Mouse (Mus musculus): Measurements from ENCODE around the gene Scnn1a. TPM values are rescaled to one million over a fixed set of nuclear protein-coding genes. Genes with fewer than 3 reads are reported as not detected.

Scnn1a gene
- polyA plus RNA-seq, 1 experiment from 2014 or later = 18.5 TPM

- Histone ChIP-seq H3K4me3 (ENCODE audit: low read depth, low read length) (no peak overlapping the region), H3K4me2 (replicated peaks; ENCODE audit: low read depth) (no peak overlapping the region), H3K9me3 (ENCODE audit: control insufficient read depth, low read length) (no peaks in the 10 kb centered on the region), H3K36me3 (ENCODE audit: control insufficient read depth, insufficient read depth, low read length) (peaks cover 29% of the 10 kb centered on the region), H3K27ac (replicated peaks) (peak overlapping the region; percentile 45), H3K9ac (ENCODE audit: low read length) (peak overlapping the region; percentile 13; the same call in 1 of the 2 replicates), H3K27me3 (ENCODE audit: control insufficient read depth, insufficient read depth, low read length) (no peaks in the 10 kb centered on the region), H3K4me1 (replicated peaks; ENCODE audit: control insufficient read depth, insufficient read depth) (peaks cover 2% of the 10 kb centered on the region; the same call in 1 of the 2 replicates)
- peak; percentile 58 for ATAC-seq (ENCODE audit: low FRiP score, low TSS enrichment)
- TF ChIP-seq EP300 (optimal IDR thresholded peaks at IDR 0.05) (no peak), CTCF (IDR thresholded peaks at IDR 0.05; ENCODE audit: low read depth) (peak; percentile 50)
- 36% methylated on average over 23 of the region's 23 CpGs for WGBS
- DNase-seq (ENCODE audit: low spot score) = peak; percentile 66
Observed at GRCm38 (mm10) chr6:125363451-125364242, 43.2 kb downstream of the Scnn1a start.

GRCm38 (mm10) chr6:125364448-125364847, 44.0 kb downstream of the Scnn1a start:
- Histone ChIP-seq H3K27me3 (ENCODE audit: control insufficient read depth, insufficient read depth, low read length) (no peaks in the 10 kb centered on the region), H3K4me3 (ENCODE audit: low read depth, low read length) (no peak overlapping the region), H3K4me2 (replicated peaks; ENCODE audit: low read depth) (no peak overlapping the region), H3K4me1 (replicated peaks; ENCODE audit: control insufficient read depth, insufficient read depth) (peaks cover 2% of the 10 kb centered on the region; the same call in 1 of the 2 replicates), H3K9ac (ENCODE audit: low read length) (no peak overlapping the region), H3K9me3 (ENCODE audit: control insufficient read depth, low read length) (no peaks in the 10 kb centered on the region), H3K36me3 (ENCODE audit: control insufficient read depth, insufficient read depth, low read length) (peaks cover 22% of the 10 kb centered on the region), H3K27ac (replicated peaks) (peak overlapping the region; percentile 45)
- TF ChIP-seq EP300 (optimal IDR thresholded peaks at IDR 0.05) (no peak), CTCF (IDR thresholded peaks at IDR 0.05; ENCODE audit: low read depth) (peak; percentile 68)
- no peak for DNase-seq (ENCODE audit: low spot score)
- WGBS = 12% methylated on average over 8 of the region's 8 CpGs
- no peak for ATAC-seq (ENCODE audit: low FRiP score, low TSS enrichment)

GRCm38 (mm10) chr6:125365522-125365921, 45.1 kb downstream of the Scnn1a start:
- H3K9ac ChIP-seq (ENCODE audit: low read length) = no peak overlapping the region
- no peak overlapping the region for H3K4me3 ChIP-seq (ENCODE audit: low read depth, low read length)
- no peaks in the 10 kb centered on the region for H3K27me3 ChIP-seq (ENCODE audit: control insufficient read depth, insufficient read depth, low read length)
- peaks cover 19% of the 10 kb centered on the region for H3K36me3 ChIP-seq (ENCODE audit: control insufficient read depth, insufficient read depth, low read length)
- H3K4me2 ChIP-seq (replicated peaks; ENCODE audit: low read depth) = no peak overlapping the region
- H3K9me3 ChIP-seq (ENCODE audit: control insufficient read depth, low read length) = no peaks in the 10 kb centered on the region
- H3K27ac ChIP-seq (replicated peaks) = no peak overlapping the region
- peaks cover 2% of the 10 kb centered on the region; the same call in 1 of the 2 replicates for H3K4me1 ChIP-seq (replicated peaks; ENCODE audit: control insufficient read depth, insufficient read depth)
- TF ChIP-seq EP300 (optimal IDR thresholded peaks at IDR 0.05) = no peak
- no peak for TF ChIP-seq CTCF (IDR thresholded peaks at IDR 0.05; ENCODE audit: low read depth)
- ATAC-seq (ENCODE audit: low FRiP score, low TSS enrichment) (no peak), DNase-seq (ENCODE audit: low spot score) (no peak)
- WGBS = 44% methylated on average over 5 of the region's 5 CpGs

- Histone ChIP-seq H3K4me1 (replicated peaks; ENCODE audit: control insufficient read depth, insufficient read depth) (peaks cover 2% of the 10 kb centered on the region; the same call in 1 of the 2 replicates), H3K9me3 (ENCODE audit: control insufficient read depth, low read length) (no peaks in the 10 kb centered on the region), H3K4me2 (replicated peaks; ENCODE audit: low read depth) (no peak overlapping the region), H3K4me3 (ENCODE audit: low read depth, low read length) (no peak overlapping the region), H3K27me3 (ENCODE audit: control insufficient read depth, insufficient read depth, low read length) (no peaks in the 10 kb centered on the region), H3K9ac (ENCODE audit: low read length) (no peak overlapping the region), H3K36me3 (ENCODE audit: control insufficient read depth, insufficient read depth, low read length) (peaks cover 17% of the 10 kb centered on the region), H3K27ac (replicated peaks) (no peak overlapping the region)
- WGBS = 68% methylated on average over 1 of the region's 1 CpGs
- DNase-seq (ENCODE audit: low spot score) (no peak), ATAC-seq (ENCODE audit: low FRiP score, low TSS enrichment) (no peak)
- TF ChIP-seq EP300 (optimal IDR thresholded peaks at IDR 0.05) (no peak), CTCF (IDR thresholded peaks at IDR 0.05; ENCODE audit: low read depth) (peak; percentile 59)
Observed at GRCm38 (mm10) chr6:125366133-125366532, 45.7 kb downstream of the Scnn1a start.

- H3K4me2 ChIP-seq (replicated peaks; ENCODE audit: low read depth) = no peak overlapping the region
Observed at GRCm38 (mm10) chr6:125367758-125368371, 47.4 kb downstream of the Scnn1a start.

More at GRCm38 (mm10) chr6:125367758-125368371, 47.4 kb downstream of the Scnn1a start:
- TF ChIP-seq EP300 (optimal IDR thresholded peaks at IDR 0.05) (no peak), CTCF (IDR thresholded peaks at IDR 0.05; ENCODE audit: low read depth) (no peak)
- Histone ChIP-seq H3K36me3 (ENCODE audit: control insufficient read depth, insufficient read depth, low read length) (peaks cover 3% of the 10 kb centered on the region), H3K27ac (replicated peaks) (peak overlapping the region; percentile 70), H3K4me3 (ENCODE audit: low read depth, low read length) (no peak overlapping the region), H3K9ac (ENCODE audit: low read length) (no peak overlapping the region), H3K27me3 (ENCODE audit: control insufficient read depth, insufficient read depth, low read length) (no peaks in the 10 kb centered on the region), H3K4me1 (replicated peaks; ENCODE audit: control insufficient read depth, insufficient read depth) (peaks cover 2% of the 10 kb centered on the region; the same call in 1 of the 2 replicates), H3K9me3 (ENCODE audit: control insufficient read depth, low read length) (no peaks in the 10 kb centered on the region)
- DNase-seq (ENCODE audit: low spot score) (peak; percentile 72), ATAC-seq (ENCODE audit: low FRiP score, low TSS enrichment) (peak; percentile 67)
- WGBS = 29% methylated on average over 4 of the region's 4 CpGs
